Mouse (Mus musculus): ENCODE measurements around the gene Cdk17. TPM values are rescaled to one million over a fixed set of nuclear protein-coding genes. Genes with fewer than 3 reads are reported as not detected.

The Cdk17 gene
- polyA plus RNA-seq, 1 experiment from 2014 or later, result 41.2 TPM

GRCm38 (mm10) chr10:93283258-93283657 lies 122.6 kb downstream of the Cdk17 start:
- no peak for ATAC-seq (ENCODE audit: low FRiP score)
- Histone ChIP-seq H3K36me3 (no peaks in the 10 kb centered on the region), H3K9ac (replicated peaks) (no peak overlapping the region), H3K4me1 (peaks cover 21% of the 10 kb centered on the region), H3K4me2 (no peak overlapping the region), H3K4me3 (replicated peaks) (no peak overlapping the region), H3K27me3 (replicated peaks) (no peaks in the 10 kb centered on the region), H3K9me3 (replicated peaks) (no peaks in the 10 kb centered on the region), H3K27ac (replicated peaks) (no peak overlapping the region)
- 64% methylated on average over 4 of the region's 4 CpGs for WGBS

- Histone ChIP-seq H3K4me2 (no peak overlapping the region), H3K4me1 (peaks cover 26% of the 10 kb centered on the region), H3K4me3 (replicated peaks) (no peak overlapping the region), H3K9ac (replicated peaks) (no peak overlapping the region), H3K27me3 (replicated peaks) (no peaks in the 10 kb centered on the region), H3K36me3 (no peaks in the 10 kb centered on the region), H3K27ac (replicated peaks) (no peak overlapping the region), H3K9me3 (replicated peaks) (no peaks in the 10 kb centered on the region)
- WGBS, result 89% methylated on average over 5 of the region's 5 CpGs
- no peak for ATAC-seq (ENCODE audit: low FRiP score)
Observed at GRCm38 (mm10) chr10:93285489-93285888, 124.8 kb downstream of the Cdk17 start.

DNA sequence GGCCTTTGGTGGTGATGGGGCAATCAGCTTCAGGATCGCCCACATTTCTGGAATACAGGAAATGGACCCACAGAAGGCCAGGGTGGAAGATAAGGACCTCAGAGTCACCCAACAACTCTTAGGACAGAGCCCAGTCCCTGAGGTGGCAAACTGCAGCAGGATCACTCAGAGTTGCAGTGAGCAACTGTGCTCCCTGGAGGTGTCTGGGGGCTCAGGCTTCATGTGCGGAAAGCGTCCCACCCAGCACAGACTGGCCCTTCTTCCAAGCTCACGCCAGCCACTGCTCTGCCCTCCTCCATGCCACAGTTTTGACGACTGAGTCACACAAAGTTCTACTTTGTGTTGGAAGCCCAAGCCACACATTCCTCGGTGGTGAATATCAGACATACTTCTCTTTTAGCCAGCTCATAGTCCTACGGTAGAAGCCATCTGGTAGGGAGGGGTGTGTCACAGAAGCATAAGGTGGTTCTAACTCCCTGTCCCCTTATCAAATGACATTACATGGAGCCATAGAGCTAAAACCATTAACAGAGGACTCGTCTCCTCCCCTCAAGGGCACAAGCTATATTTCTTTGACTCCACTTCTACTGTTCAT lies 127.0 kb downstream of the Cdk17 start:
- 90% methylated on average over 8 of the region's 8 CpGs for WGBS
- Histone ChIP-seq H3K27ac (replicated peaks) (no peak overlapping the region), H3K9ac (replicated peaks) (no peak overlapping the region), H3K4me2 (no peak overlapping the region), H3K4me3 (replicated peaks) (no peak overlapping the region), H3K9me3 (replicated peaks) (no peaks in the 10 kb centered on the region), H3K4me1 (peaks cover 19% of the 10 kb centered on the region), H3K36me3 (no peaks in the 10 kb centered on the region), H3K27me3 (replicated peaks) (no peaks in the 10 kb centered on the region)
- no peak for ATAC-seq (ENCODE audit: low FRiP score)

DNA sequence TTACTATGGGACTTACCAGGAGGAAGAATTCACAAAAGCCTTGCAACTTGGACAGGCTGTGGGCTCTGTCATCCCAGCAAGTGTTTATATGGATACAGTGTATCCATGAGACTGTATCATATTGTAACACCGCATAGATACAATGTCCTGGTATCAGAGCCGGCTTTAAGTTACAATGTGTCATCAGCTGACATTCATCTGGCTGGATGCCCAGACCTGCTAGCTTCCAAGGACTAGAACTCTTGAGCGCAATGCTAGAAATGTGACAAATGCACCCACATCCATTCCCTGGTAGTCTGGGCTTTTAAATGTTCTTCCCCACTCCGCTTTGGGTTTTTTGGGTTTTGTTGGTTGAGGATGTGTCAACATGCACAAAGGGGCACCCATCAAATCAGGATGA lies 127.7 kb downstream of the Cdk17 start:
- H3K4me3 ChIP-seq (replicated peaks), result no peak overlapping the region
- H3K4me2 ChIP-seq, result no peak overlapping the region
- no peak for ATAC-seq (ENCODE audit: low FRiP score)
- WGBS, result 51% methylated on average over 4 of the region's 4 CpGs
- H3K9ac ChIP-seq (replicated peaks), result no peak overlapping the region
- H3K27me3 ChIP-seq (replicated peaks), result no peaks in the 10 kb centered on the region
- H3K27ac ChIP-seq (replicated peaks), result no peak overlapping the region
- peaks cover 12% of the 10 kb centered on the region for H3K4me1 ChIP-seq
- H3K36me3 ChIP-seq, result no peaks in the 10 kb centered on the region
- no peaks in the 10 kb centered on the region for H3K9me3 ChIP-seq (replicated peaks)

GRCm38 (mm10) chr10:93289404-93289803 lies 128.7 kb downstream of the Cdk17 start:
- H3K4me2 ChIP-seq, result no peak overlapping the region
- H3K4me3 ChIP-seq (replicated peaks), result no peak overlapping the region
- no peak for ATAC-seq (ENCODE audit: low FRiP score)
- H3K9me3 ChIP-seq (replicated peaks), result no peaks in the 10 kb centered on the region
- H3K27ac ChIP-seq (replicated peaks), result no peak overlapping the region; the same call in 1 of the 2 replicates
- peaks cover 16% of the 10 kb centered on the region for H3K4me1 ChIP-seq
- no peak overlapping the region for H3K9ac ChIP-seq (replicated peaks)
- WGBS, result 30% methylated on average over 6 of the region's 6 CpGs
- no peaks in the 10 kb centered on the region for H3K27me3 ChIP-seq (replicated peaks)
- H3K36me3 ChIP-seq, result no peaks in the 10 kb centered on the region

- Histone ChIP-seq H3K27ac (replicated peaks) (no peak overlapping the region; the same call in 1 of the 2 replicates), H3K36me3 (no peaks in the 10 kb centered on the region), H3K9ac (replicated peaks) (no peak overlapping the region), H3K4me3 (replicated peaks) (no peak overlapping the region), H3K27me3 (replicated peaks) (no peaks in the 10 kb centered on the region), H3K4me1 (peaks cover 22% of the 10 kb centered on the region), H3K9me3 (replicated peaks) (no peaks in the 10 kb centered on the region), H3K4me2 (no peak overlapping the region)
- WGBS, result 39% methylated on average over 7 of the region's 7 CpGs
- ATAC-seq (ENCODE audit: low FRiP score), result peak; percentile 45; the same call in 1 of the 2 replicates
Observed at GRCm38 (mm10) chr10:93291352-93291751, 130.7 kb downstream of the Cdk17 start.

DNA sequence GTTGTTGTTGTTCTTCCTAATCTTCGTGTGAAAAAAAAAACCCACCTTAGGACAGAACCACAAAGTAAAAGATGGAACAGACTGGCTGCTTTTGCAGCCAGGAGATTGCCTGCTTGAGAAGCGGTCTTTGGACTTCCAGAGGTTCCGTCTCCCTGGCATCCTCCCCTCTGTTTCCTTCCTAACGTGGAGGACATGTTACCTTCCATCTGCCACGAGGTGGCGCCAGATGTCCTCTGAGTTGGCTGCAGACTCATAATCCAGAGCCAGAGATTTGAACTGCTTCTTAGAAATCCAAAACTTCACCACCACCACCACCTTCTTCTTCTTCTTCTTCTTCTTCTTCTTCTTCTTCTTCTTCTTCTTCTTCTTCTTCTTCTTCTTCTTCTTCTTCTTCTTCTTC lies 131.2 kb downstream of the Cdk17 start:
- Histone ChIP-seq H3K4me3 (replicated peaks) (no peak overlapping the region), H3K27me3 (replicated peaks) (no peaks in the 10 kb centered on the region), H3K9ac (replicated peaks) (no peak overlapping the region), H3K36me3 (no peaks in the 10 kb centered on the region), H3K9me3 (replicated peaks) (no peaks in the 10 kb centered on the region), H3K4me1 (peaks cover 24% of the 10 kb centered on the region), H3K4me2 (no peak overlapping the region), H3K27ac (replicated peaks) (no peak overlapping the region; the same call in 1 of the 2 replicates)
- 6% methylated on average over 6 of the region's 6 CpGs for WGBS
- ATAC-seq (ENCODE audit: low FRiP score), result peak; percentile 46; the same call in 1 of the 2 replicates

DNA sequence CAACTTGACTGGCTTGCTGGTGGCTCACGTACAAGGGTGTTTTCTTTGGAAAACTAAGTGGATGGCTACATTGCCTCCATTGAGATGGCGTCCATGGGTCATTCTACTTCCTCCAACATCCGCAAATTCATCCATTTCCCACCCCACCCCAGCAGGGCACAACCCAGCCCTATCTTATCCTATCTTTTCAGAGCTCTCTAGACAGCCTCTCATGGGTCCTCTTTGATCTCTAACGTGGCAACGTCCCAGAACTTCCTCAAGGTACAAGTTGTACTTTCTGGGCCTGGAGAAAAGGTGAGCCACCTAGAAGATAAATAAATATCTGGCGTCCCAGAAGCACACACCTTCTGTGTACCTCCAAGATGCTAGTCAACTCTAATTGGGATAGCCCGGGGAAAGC lies 132.9 kb downstream of the Cdk17 start:
- no peak overlapping the region for H3K4me3 ChIP-seq (replicated peaks)
- H3K4me1 ChIP-seq, result peaks cover 24% of the 10 kb centered on the region
- no peaks in the 10 kb centered on the region for H3K9me3 ChIP-seq (replicated peaks)
- ATAC-seq (ENCODE audit: low FRiP score), result no peak
- H3K4me2 ChIP-seq, result no peak overlapping the region
- H3K9ac ChIP-seq (replicated peaks), result no peak overlapping the region
- H3K36me3 ChIP-seq, result no peaks in the 10 kb centered on the region
- no peak overlapping the region for H3K27ac ChIP-seq (replicated peaks)
- WGBS, result 80% methylated on average over 7 of the region's 7 CpGs
- H3K27me3 ChIP-seq (replicated peaks), result no peaks in the 10 kb centered on the region

GRCm38 (mm10) chr10:93294547-93295219 lies 134.0 kb downstream of the Cdk17 start:
- no peak for ATAC-seq (ENCODE audit: low FRiP score)
- Histone ChIP-seq H3K9me3 (replicated peaks) (no peaks in the 10 kb centered on the region), H3K27ac (replicated peaks) (no peak overlapping the region; the same call in 1 of the 2 replicates), H3K4me2 (0 out of 2 replicates have a peak overlapping the region, but pooled peaks have one; percentile 4), H3K4me3 (replicated peaks) (no peak overlapping the region), H3K36me3 (no peaks in the 10 kb centered on the region), H3K27me3 (replicated peaks) (no peaks in the 10 kb centered on the region), H3K4me1 (peaks cover 20% of the 10 kb centered on the region), H3K9ac (replicated peaks) (no peak overlapping the region)
- 65% methylated on average over 20 of the region's 20 CpGs for WGBS

DNA sequence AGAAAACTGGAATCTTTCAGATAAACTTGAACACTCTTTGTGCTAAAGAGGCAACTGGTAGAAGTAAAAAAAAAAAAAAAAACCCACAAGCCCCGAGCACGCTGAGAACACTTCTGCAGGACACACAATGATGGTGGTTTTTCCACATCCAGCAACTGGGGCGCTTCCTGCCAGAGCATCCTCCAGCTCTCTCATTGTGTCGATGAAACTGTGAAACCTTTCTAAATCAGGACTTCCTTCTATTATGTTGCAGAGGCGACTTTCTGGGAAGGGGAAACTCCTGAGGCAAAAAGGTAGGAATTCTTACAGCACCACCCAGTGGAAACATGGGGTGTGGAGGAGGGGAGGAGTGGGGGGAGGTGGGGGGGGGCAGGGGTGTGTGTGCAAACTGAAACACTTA lies 137.1 kb downstream of the Cdk17 start:
- peaks cover 12% of the 10 kb centered on the region; the same call in 1 of the 2 replicates for H3K4me1 ChIP-seq
- H3K36me3 ChIP-seq, result no peaks in the 10 kb centered on the region
- H3K4me2 ChIP-seq, result no peak overlapping the region
- H3K4me3 ChIP-seq (replicated peaks), result no peak overlapping the region
- H3K27ac ChIP-seq (replicated peaks), result no peak overlapping the region
- H3K27me3 ChIP-seq (replicated peaks), result no peaks in the 10 kb centered on the region
- H3K9me3 ChIP-seq (replicated peaks), result no peaks in the 10 kb centered on the region
- WGBS, result 36% methylated on average over 5 of the region's 5 CpGs
- ATAC-seq (ENCODE audit: low FRiP score), result no peak
- no peak overlapping the region for H3K9ac ChIP-seq (replicated peaks)

GRCm38 (mm10) chr10:93298208-93298607 lies 137.5 kb downstream of the Cdk17 start:
- no peak overlapping the region for H3K9ac ChIP-seq (replicated peaks)
- no peaks in the 10 kb centered on the region for H3K9me3 ChIP-seq (replicated peaks)
- no peaks in the 10 kb centered on the region for H3K27me3 ChIP-seq (replicated peaks)
- H3K27ac ChIP-seq (replicated peaks), result peak overlapping the region; percentile 48; the same call in 1 of the 2 replicates
- H3K4me2 ChIP-seq, result no peak overlapping the region
- 59% methylated on average over 7 of the region's 7 CpGs for WGBS
- H3K4me3 ChIP-seq (replicated peaks), result no peak overlapping the region
- no peak for ATAC-seq (ENCODE audit: low FRiP score)
- H3K4me1 ChIP-seq, result peaks cover 12% of the 10 kb centered on the region; the same call in 1 of the 2 replicates
- no peaks in the 10 kb centered on the region for H3K36me3 ChIP-seq

DNA sequence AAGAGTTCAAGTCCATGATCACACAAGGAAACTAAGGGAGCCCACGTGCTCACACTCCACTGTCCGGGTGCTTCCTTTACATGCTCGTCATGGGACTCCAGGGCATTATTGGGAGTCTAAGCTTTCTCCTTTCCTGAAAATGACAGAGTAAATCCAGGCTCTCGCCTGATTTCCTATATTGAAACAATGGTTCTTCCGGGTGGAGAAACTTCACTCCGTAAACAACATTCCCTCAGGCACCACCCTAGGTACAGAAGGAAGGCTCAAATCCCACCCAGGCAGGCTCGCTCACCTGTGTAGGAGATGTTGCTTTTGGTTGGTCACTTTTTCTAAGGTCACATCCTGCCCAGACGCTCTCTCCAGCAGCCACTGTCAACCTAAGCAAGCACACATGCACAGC lies 141.2 kb downstream of the Cdk17 start:
- WGBS, result 79% methylated on average over 8 of the region's 8 CpGs

More for the DNA sequence above, 141.2 kb downstream of the Cdk17 start:
- no peak overlapping the region for H3K4me3 ChIP-seq (replicated peaks)
- no peak overlapping the region for H3K27ac ChIP-seq (replicated peaks)
- no peaks in the 10 kb centered on the region for H3K9me3 ChIP-seq (replicated peaks)
- H3K9ac ChIP-seq (replicated peaks), result no peak overlapping the region
- H3K27me3 ChIP-seq (replicated peaks), result no peaks in the 10 kb centered on the region
- no peak overlapping the region for H3K4me2 ChIP-seq
- no peaks in the 10 kb centered on the region for H3K36me3 ChIP-seq
- H3K4me1 ChIP-seq, result no peaks in the 10 kb centered on the region
- ATAC-seq (ENCODE audit: low FRiP score), result no peak
